Mouse (Mus musculus): Measurements from ENCODE around the gene Zfp958. TPM values are rescaled to one million over a fixed set of nuclear protein-coding genes. Genes with fewer than 3 reads are reported as not detected.
"Not testable (repeated sequence)": the region's sequence is repeated elsewhere in the genome, so short reads cannot be mapped to it uniquely, and the experiment has no call there.

Gene Zfp958
- polyA plus RNA-seq (2012; ENCODE audit: insufficient read depth, insufficient read length, low replicate concordance, missing spikeins) = not detected in 2 replicates

DNA sequence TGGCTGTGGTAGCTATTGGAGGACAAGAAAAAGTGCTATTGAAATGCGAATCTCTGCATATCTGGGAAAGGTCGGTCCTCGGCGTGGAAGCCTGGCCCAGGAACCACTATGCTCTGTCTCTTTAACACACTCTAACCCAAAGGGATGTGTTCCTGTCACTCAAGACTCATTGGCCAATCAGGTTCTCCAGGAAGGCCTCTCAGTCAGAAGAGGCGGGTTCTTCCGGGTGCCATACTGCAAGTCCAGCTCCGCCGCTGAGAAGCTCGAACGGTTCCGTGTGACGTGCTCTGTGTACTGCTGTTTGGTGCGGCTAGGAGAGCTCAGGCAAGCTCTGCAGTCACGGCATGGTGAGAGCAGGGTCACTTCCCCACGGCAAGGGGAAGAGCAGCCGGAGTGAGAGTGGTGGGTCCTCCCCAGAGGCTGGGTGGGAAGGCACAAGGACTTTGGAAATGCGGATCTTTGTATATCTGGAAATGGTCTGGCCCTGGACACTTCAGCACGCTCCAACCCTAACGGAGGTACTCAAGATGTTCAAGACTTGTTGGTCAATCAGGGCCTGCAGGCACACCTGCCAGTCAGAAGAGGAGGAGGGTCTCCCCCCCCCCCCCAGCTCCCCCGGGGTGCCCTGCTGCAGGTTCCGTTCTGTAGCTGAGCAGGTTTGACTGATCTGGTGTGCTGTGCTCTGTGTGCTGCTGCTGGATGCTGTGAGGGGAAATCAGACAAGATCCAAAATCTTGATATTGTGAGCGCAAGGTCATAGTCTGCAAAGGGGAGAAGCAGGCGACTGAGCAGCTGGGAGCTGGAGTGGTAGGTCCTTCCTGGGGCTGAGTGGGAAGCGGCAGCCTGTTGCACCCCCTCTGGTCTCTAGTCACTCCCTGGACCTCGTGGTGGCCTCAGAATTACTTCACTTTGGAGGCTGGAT, at the start of gene Zfp958:
Gene Zfp958, plus strand, starts transcription at position 236 of the 922 bp plus-strand sequence.
- Histone ChIP-seq H3K4me3 (ENCODE audit: insufficient read depth, low read depth, low read length) (peak within 1 kb of the TSS; percentile 87), H3K4me1 (ENCODE audit: control insufficient read depth, insufficient read depth, low read length) (0 out of 2 replicates have a peak, but pooled peaks cover 2% of the 10 kb centered on the region), H3K27ac (ENCODE audit: insufficient read depth, low read depth, low read length) (peak within 1 kb of the TSS; percentile 62)
- under 1% methylated on average over 25 of the region's 25 CpGs for WGBS
- TF ChIP-seq POLR2A (IDR thresholded peaks at IDR 0.05; ENCODE audit: insufficient read depth, low read depth, low read length) = peak; percentile 55; the same call in 1 of the 2 replicates
- TF ChIP-seq CTCF (IDR thresholded peaks at IDR 0.05; ENCODE audit: insufficient read depth, low read depth, low read length) = no peak

DNA sequence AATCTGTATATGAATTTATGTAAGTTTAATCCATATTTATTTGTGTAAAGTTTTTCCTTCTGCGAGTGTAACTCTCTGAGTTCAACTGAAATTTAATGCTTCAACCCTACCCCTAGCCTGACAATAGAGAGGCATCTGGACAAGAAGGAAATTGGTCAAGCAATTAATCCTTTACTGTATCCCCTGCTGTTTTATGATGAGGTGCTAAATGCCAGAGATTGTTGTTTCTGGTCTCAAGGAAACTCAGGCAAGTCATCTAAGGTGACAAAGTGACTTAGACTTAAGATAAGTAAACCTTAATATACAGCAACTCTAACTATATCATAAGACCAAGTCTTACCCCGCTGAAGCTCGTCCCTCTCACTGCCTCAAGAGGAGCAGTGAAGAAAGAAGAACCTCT, 31.0 kb upstream of the Zfp958 start:
- TF ChIP-seq CTCF (IDR thresholded peaks at IDR 0.05; ENCODE audit: insufficient read depth, low read depth, low read length) = no peak
- TF ChIP-seq POLR2A (IDR thresholded peaks at IDR 0.05; ENCODE audit: insufficient read depth, low read depth, low read length) = no peak
- no peaks in the 10 kb centered on the region for H3K4me1 ChIP-seq (ENCODE audit: control insufficient read depth, insufficient read depth, low read length)
- H3K4me3 ChIP-seq (ENCODE audit: insufficient read depth, low read depth, low read length) = no peak overlapping the region
- no peak overlapping the region for H3K27ac ChIP-seq (ENCODE audit: insufficient read depth, low read depth, low read length)
- WGBS = 69% methylated on average over 3 of the region's 3 CpGs

DNA sequence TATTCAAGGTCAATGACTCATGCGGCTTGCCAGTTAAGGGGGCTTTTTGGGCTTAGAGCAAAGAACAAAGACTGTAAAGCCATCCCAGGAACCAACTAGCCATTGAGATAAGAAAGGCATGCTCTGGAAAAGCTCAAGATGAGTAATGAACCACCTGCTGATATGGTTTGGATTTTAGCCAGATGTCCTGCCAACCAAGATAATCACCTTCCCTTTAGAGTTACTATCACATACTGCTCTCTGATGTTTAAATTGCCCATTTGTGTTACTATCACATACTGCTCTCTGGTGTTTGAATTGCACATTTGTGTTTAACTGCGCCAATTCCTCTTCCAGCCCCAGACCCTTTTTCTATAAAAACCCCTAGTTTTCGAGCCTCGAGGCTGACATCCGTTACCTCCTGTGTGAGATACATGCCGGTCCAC, 30.2 kb upstream of the Zfp958 start:
- no peak overlapping the region for H3K4me3 ChIP-seq (ENCODE audit: insufficient read depth, low read depth, low read length)
- 60% methylated on average over 6 of the region's 6 CpGs for WGBS
- H3K4me1 ChIP-seq (ENCODE audit: control insufficient read depth, insufficient read depth, low read length) = no peaks in the 10 kb centered on the region
- TF ChIP-seq CTCF (IDR thresholded peaks at IDR 0.05; ENCODE audit: insufficient read depth, low read depth, low read length) (no peak), POLR2A (IDR thresholded peaks at IDR 0.05; ENCODE audit: insufficient read depth, low read depth, low read length) (no peak)
- no peak overlapping the region for H3K27ac ChIP-seq (ENCODE audit: insufficient read depth, low read depth, low read length)

DNA sequence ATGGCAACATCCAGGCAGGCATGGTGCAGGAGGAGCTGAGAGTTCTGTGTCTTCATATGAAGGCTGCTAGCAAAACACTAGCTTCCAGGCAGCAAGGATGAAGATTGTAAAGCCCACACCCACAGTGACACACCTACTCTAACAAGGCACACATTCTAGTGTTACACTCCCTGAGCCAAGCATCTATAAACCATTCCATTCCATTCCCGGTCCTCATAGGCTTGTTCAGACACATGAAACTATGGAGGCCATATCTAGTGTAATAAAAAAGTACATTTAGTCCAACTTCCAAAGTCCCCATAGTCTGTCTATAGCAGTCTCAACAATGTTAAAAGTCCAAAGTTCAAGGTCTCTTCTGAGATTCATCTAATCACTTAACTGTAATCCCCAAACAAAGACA, 28.3 kb upstream of the Zfp958 start:
- 87% methylated on average over 1 of the region's 1 CpGs for WGBS
- H3K4me1 ChIP-seq (ENCODE audit: control insufficient read depth, insufficient read depth, low read length) = no peaks in the 10 kb centered on the region
- H3K27ac ChIP-seq (ENCODE audit: insufficient read depth, low read depth, low read length) = no peak overlapping the region
- no peak overlapping the region for H3K4me3 ChIP-seq (ENCODE audit: insufficient read depth, low read depth, low read length)
- TF ChIP-seq CTCF (IDR thresholded peaks at IDR 0.05; ENCODE audit: insufficient read depth, low read depth, low read length) = no peak
- no peak for TF ChIP-seq POLR2A (IDR thresholded peaks at IDR 0.05; ENCODE audit: insufficient read depth, low read depth, low read length)

DNA sequence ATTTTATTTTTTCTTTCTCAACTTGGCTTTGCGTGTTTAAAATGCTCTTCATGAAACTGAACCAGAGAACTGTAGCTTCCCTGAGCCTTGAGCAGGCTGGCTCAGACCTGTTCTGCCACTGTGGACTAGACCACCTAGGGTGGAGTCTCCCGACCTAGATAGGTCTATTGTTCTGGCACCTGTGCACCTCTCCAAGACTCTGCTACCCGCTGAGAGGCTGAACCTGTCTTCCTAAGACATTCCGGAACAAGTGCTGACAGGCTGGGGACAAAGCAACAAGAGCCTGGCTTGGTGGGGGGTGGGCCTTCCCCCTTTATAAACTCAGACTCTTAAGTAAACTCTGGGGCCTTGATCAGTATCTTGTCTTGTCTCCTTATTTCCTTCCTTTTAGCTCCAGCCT, 26.6 kb upstream of the Zfp958 start:
- no peak overlapping the region for H3K4me3 ChIP-seq (ENCODE audit: insufficient read depth, low read depth, low read length)
- 51% methylated on average over 4 of the region's 4 CpGs for WGBS
- H3K27ac ChIP-seq (ENCODE audit: insufficient read depth, low read depth, low read length) = no peak overlapping the region
- TF ChIP-seq CTCF (IDR thresholded peaks at IDR 0.05; ENCODE audit: insufficient read depth, low read depth, low read length) (no peak), POLR2A (IDR thresholded peaks at IDR 0.05; ENCODE audit: insufficient read depth, low read depth, low read length) (no peak)
- no peaks in the 10 kb centered on the region for H3K4me1 ChIP-seq (ENCODE audit: control insufficient read depth, insufficient read depth, low read length)

DNA sequence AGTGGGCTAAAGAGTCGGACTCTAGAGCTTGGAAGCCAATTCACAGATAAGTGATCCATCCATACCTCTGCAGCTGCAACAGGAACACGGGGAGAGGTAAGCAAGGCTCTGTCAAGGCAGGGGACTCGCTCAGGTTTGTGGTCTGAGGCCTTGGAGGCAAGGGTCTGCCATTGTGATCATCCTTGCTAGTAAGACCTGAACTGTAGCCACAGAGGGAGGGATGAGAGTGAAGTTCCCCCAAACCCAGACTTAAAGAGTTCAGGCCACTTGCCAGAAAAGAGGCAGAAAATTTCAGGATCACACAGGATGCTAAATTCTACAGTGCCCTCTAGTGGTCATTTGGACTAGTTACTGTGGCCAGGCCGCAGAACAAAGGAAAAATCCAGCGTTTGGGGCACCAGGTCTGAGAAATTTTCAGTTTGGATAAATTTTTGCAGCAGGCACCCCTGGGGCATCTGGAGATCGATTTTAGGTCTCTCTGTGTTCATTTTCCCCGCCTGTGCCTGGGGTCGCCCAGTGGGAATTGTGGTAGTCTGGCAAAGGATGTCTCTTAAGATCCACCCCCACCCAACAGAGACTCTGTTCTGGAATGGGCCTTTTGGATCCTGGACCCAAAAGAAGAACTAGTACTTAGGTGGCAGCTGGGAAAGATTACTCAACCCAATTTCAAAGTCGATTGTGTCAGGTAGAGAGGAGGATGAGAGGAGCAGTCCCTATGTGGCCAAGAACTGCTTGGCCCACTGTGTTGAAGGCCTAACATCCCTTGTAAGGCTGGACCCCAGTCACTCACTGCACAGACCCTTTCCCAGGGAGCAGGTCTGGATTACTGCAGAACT, 24.6 kb upstream of the Zfp958 start:
- H3K4me1 ChIP-seq (ENCODE audit: control insufficient read depth, insufficient read depth, low read length) = no peaks in the 10 kb centered on the region
- no peak overlapping the region for H3K27ac ChIP-seq (ENCODE audit: insufficient read depth, low read depth, low read length)
- WGBS = 41% methylated on average over 9 of the region's 9 CpGs
- H3K4me3 ChIP-seq (ENCODE audit: insufficient read depth, low read depth, low read length) = no peak overlapping the region
- 0 out of 2 replicates have a peak, but pooled peaks have one; percentile 25 for TF ChIP-seq CTCF (IDR thresholded peaks at IDR 0.05; ENCODE audit: insufficient read depth, low read depth, low read length)
- TF ChIP-seq POLR2A (IDR thresholded peaks at IDR 0.05; ENCODE audit: insufficient read depth, low read depth, low read length) = no peak

DNA sequence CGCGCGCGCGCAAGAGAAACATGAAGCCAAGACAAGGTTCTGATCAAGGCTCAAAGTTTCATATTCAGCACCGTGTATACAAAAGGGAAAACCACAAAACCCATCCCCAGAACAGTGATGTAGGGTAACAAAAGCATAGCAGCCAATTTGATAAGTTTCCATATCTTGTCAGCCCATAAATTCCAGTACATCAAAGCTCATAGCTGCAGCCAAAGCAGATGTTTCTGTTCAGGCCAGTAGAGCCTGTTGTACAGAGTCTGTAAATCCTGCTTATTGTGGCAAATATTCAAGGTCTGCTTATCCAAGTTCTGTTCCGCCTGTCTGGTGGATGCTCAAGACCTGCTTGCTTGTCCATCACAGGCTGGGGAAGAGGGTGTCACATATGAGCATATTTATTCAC, 4.1 kb upstream of the Zfp958 start:
- 93% methylated on average over 7 of the region's 7 CpGs for WGBS
- Histone ChIP-seq H3K4me1 (ENCODE audit: control insufficient read depth, insufficient read depth, low read length) (0 out of 2 replicates have a peak, but pooled peaks cover 2% of the 10 kb centered on the region), H3K27ac (ENCODE audit: insufficient read depth, low read depth, low read length) (no peak overlapping the region), H3K4me3 (ENCODE audit: insufficient read depth, low read depth, low read length) (no peak overlapping the region)
- TF ChIP-seq POLR2A (IDR thresholded peaks at IDR 0.05; ENCODE audit: insufficient read depth, low read depth, low read length) (no peak), CTCF (IDR thresholded peaks at IDR 0.05; ENCODE audit: insufficient read depth, low read depth, low read length) (no peak)

DNA sequence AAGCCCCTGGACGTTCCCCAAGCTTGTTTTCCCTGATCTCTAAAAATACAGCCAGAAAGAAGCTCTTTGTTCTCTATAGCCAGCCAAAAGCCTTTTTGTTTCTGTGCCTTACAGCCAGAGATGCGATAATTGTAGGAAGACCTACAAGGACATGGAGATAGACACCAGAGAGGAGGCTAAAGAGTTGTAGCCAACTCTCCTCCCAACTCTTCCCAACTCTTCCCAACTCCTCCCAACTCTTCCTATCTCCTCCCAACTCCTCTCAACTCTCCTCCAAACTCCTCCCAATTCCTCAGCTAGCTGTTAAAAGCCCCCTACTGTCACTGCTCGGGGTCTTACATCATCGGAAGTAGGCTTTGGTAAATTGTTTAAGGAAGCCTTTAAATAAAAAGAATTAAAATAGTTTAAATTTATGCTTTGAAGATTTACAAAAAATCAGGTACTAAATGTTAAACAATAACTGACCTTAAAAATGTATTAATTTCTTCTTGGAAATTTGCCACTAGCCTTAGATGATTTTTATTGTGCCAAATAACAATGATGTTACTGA, 1.3 kb upstream of the Zfp958 start:
- not testable (repeated sequence) for H3K4me1 ChIP-seq (ENCODE audit: control insufficient read depth, insufficient read depth, low read length)
- 33% methylated on average over 4 of the region's 4 CpGs for WGBS

More for the DNA sequence above, 1.3 kb upstream of the Zfp958 start:
- H3K4me3 ChIP-seq (ENCODE audit: insufficient read depth, low read depth, low read length); H3K27ac ChIP-seq (ENCODE audit: insufficient read depth, low read depth, low read length): not testable (repeated sequence)

All from olfactory bulb, adult 2 months (tissue).